In the genomic region with DNA sequence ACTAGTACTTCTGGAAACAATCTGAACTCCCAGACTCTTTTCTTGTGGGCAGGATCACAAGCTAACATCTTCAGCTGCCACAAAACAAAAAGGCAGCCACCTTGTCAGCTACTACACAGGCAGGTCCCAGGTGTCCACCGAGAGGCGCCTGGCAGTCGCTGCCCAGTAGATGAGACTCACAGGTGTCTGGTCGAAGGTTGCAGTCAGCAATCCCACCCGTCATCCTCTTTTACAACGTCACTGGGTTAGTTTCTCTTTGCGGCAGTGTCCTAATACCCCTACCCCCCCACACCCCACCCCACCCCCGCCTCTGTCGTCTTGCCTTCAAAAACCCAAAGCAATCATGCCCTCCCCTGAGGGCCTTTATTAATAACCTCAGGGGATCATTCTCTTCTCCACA, we compare ENCODE assay signal across 8 mouse cellular contexts. TPM values are rescaled to one million over a fixed set of nuclear protein-coding genes. Genes with fewer than 3 reads are reported as not detected.
A peak's percentile ranks its signal among the peaks of the same experiment; 100 is the strongest.
DNase-seq lines count a peak whose midpoint lies in the region; ATAC-seq and TF ChIP-seq lines count a peak whose summit lies in the region.

No protein-coding gene starts in this region.

- TF ChIP-seq CTCF in small intestine, adult 2 months (IDR thresholded peaks at IDR 0.05; ENCODE audit: extremely low read depth, insufficient read length, insufficient replicate concordance, low read depth, low read length): no peak

- peak overlapping the region; percentile 92 for H3K4me2 ChIP-seq in liver, embryonic 13.5 days

- ATAC-seq in liver, embryonic 13.5 days (ENCODE audit: low read depth): no peak

- H3K9me3 ChIP-seq in heart, embryonic 10.5 days: no peaks in the 10 kb centered on the region
- no peaks in the 10 kb centered on the region for H3K9me3 ChIP-seq in hindbrain, embryonic 10.5 days
- H3K9me3 ChIP-seq in liver, embryonic 13.5 days (replicated peaks): no peaks in the 10 kb centered on the region

- no peaks in the 10 kb centered on the region for H3K36me3 ChIP-seq in heart, embryonic 10.5 days
- no peaks in the 10 kb centered on the region for H3K36me3 ChIP-seq in hindbrain, embryonic 10.5 days
- 0 out of 2 replicates have a peak, but pooled peaks cover 4% of the 10 kb centered on the region for H3K36me3 ChIP-seq in liver, embryonic 13.5 days
- H3K36me3 ChIP-seq in small intestine, adult 2 months (ENCODE audit: control insufficient read depth, insufficient read depth, low read length): peaks cover 5% of the 10 kb centered on the region

- H3K27ac ChIP-seq in heart, embryonic 10.5 days: peak overlapping the region; percentile 96
- peak overlapping the region; percentile 92 for H3K27ac ChIP-seq in hindbrain, embryonic 10.5 days
- peak overlapping the region; percentile 82; the same call in 1 of the 2 replicates for H3K27ac ChIP-seq in liver, embryonic 13.5 days
- H3K27ac ChIP-seq in small intestine, adult 2 months (ENCODE audit: insufficient read depth, low read depth, low read length): peak overlapping the region; percentile 98

- H3K9ac ChIP-seq in liver, embryonic 13.5 days: peak overlapping the region; percentile 84

- DNase-seq in heart, embryonic 10.5 days (ENCODE audit: low spot score): no peak
- no peak for DNase-seq in heart, postnatal 4 days
- peak; percentile 60 for DNase-seq in cerebellum, adult 9-11 months
- DNase-seq in hindbrain, embryonic 10.5 days (ENCODE audit: low spot score): no peak
- DNase-seq in liver, embryonic 13.5 days: no peak
- no peak for DNase-seq in gastrocnemius, postnatal 4 days (ENCODE audit: low spot score in 2 of 2)
- DNase-seq in right cerebral cortex, postnatal 14 days: no peak

- TF ChIP-seq POLR2A in small intestine, adult 2 months (IDR thresholded peaks at IDR 0.05; ENCODE audit: low read depth, low read length): no peak

- 19% methylated on average over 9 of the region's 9 CpGs for WGBS in heart, embryonic 10.5 days
- 34% methylated on average over 9 of the region's 9 CpGs for WGBS in hindbrain, embryonic 10.5 days
- 26% methylated on average over 9 of the region's 9 CpGs for WGBS in liver, embryonic 13.5 days (ENCODE audit: insufficient replicate concordance)
- WGBS in small intestine, adult 2 months: 7% methylated on average over 9 of the region's 9 CpGs

- no peaks in the 10 kb centered on the region for H3K27me3 ChIP-seq in heart, embryonic 10.5 days (ENCODE audit: insufficient read depth, poor library complexity, severe bottlenecking)
- no peaks in the 10 kb centered on the region for H3K27me3 ChIP-seq in hindbrain, embryonic 10.5 days (ENCODE audit: insufficient read depth, poor library complexity, severe bottlenecking)
- no peaks in the 10 kb centered on the region for H3K27me3 ChIP-seq in liver, embryonic 13.5 days
- no peaks in the 10 kb centered on the region for H3K27me3 ChIP-seq in small intestine, adult 2 months (ENCODE audit: control insufficient read depth, insufficient read depth, low read length)

- H3K4me1 ChIP-seq in heart, embryonic 10.5 days: peaks cover 11% of the 10 kb centered on the region; the same call in 1 of the 2 replicates
- peaks cover 11% of the 10 kb centered on the region for H3K4me1 ChIP-seq in hindbrain, embryonic 10.5 days (replicated peaks)
- peaks cover 27% of the 10 kb centered on the region for H3K4me1 ChIP-seq in liver, embryonic 13.5 days (replicated peaks)
- no peaks in the 10 kb centered on the region for H3K4me1 ChIP-seq in small intestine, adult 2 months (ENCODE audit: control insufficient read depth, insufficient read depth, insufficient read length, low read length)

- peak overlapping the region; percentile 84 for H3K4me3 ChIP-seq in heart, embryonic 10.5 days
- H3K4me3 ChIP-seq in hindbrain, embryonic 10.5 days: peak overlapping the region; percentile 89
- H3K4me3 ChIP-seq in liver, embryonic 13.5 days (replicated peaks): peak overlapping the region; percentile 88
- peak overlapping the region; percentile 71 for H3K4me3 ChIP-seq in small intestine, adult 2 months (ENCODE audit: low read depth, low read length)

RNA-seq across cellular contexts. Expression of a gene that starts 0.8 kb away (rescaled TPM):
- 5.1 and 7.4 TPM in 2 replicates for polyA plus RNA-seq in heart, embryonic 10.5 days (2016; fragmentation: Nextera tagmentation; extraction: Ambion mirVana)
- 1 to 10 TPM; 2.8 to 2.9 TPM for total RNA-seq in heart, postnatal 4 days (2021)
- polyA plus RNA-seq in hindbrain, embryonic 10.5 days (2016; fragmentation: Nextera tagmentation; extraction: Ambion mirVana): 8.4 and 10.7 TPM in 2 replicates
- 4.3 and 5.4 TPM in 2 replicates for polyA plus RNA-seq in liver, embryonic 13.5 days (2015; fragmentation: Nextera tagmentation; extraction: Ambion mirVana)
- 4.2 and 11.0 TPM in 2 replicates for polyA plus RNA-seq in small intestine, adult 2 months (2012; rRNA removed)
- 1 to 10 TPM; 2.0 to 2.9 TPM for total RNA-seq in gastrocnemius, postnatal 4 days (2021)

RNA-seq across cellular contexts. Expression of a gene that starts 21.7 kb away (rescaled TPM):
- polyA plus RNA-seq in heart, embryonic 10.5 days (2016; fragmentation: Nextera tagmentation; extraction: Ambion mirVana): 155 and 217 TPM in 2 replicates
- total RNA-seq in heart, postnatal 4 days (2021): 10 to 100 TPM; 54.4 to 60.3 TPM
- 171 and 215 TPM in 2 replicates for polyA plus RNA-seq in hindbrain, embryonic 10.5 days (2016; fragmentation: Nextera tagmentation; extraction: Ambion mirVana)
- polyA plus RNA-seq in liver, embryonic 13.5 days (2015; fragmentation: Nextera tagmentation; extraction: Ambion mirVana): 113 and 136 TPM in 2 replicates
- polyA plus RNA-seq in small intestine, adult 2 months (2012; rRNA removed): 0.20 and 0.25 TPM in 2 replicates
- total RNA-seq in gastrocnemius, postnatal 4 days (2021): 10 to 100 TPM; 59.8 to 67.7 TPM

RNA-seq across cellular contexts. Expression of a gene that starts 34.5 kb away (rescaled TPM):
- polyA plus RNA-seq in heart, embryonic 10.5 days (2016; fragmentation: Nextera tagmentation; extraction: Ambion mirVana): 0.91 and 2.9 TPM in 2 replicates
- not detected for total RNA-seq in heart, postnatal 4 days (2021)
- 4.6 and 4.9 TPM in 2 replicates for polyA plus RNA-seq in hindbrain, embryonic 10.5 days (2016; fragmentation: Nextera tagmentation; extraction: Ambion mirVana)
- polyA plus RNA-seq in liver, embryonic 13.5 days (2015; fragmentation: Nextera tagmentation; extraction: Ambion mirVana): 0.06 TPM in 1 of 2 replicates, not detected in the other
- polyA plus RNA-seq in small intestine, adult 2 months (2012; rRNA removed): 0.09 and 0.15 TPM in 2 replicates
- 1 to 10 TPM; 3.4 to 4.7 TPM for total RNA-seq in gastrocnemius, postnatal 4 days (2021)

RNA-seq across cellular contexts. Expression of a gene that starts 57.9 kb away (rescaled TPM):
- polyA plus RNA-seq in heart, embryonic 10.5 days (2016; fragmentation: Nextera tagmentation; extraction: Ambion mirVana): 6.2 and 8.2 TPM in 2 replicates
- total RNA-seq in heart, postnatal 4 days (2021): 1 to 10 TPM; 1.9 to 2.9 TPM
- polyA plus RNA-seq in hindbrain, embryonic 10.5 days (2016; fragmentation: Nextera tagmentation; extraction: Ambion mirVana): 24.4 and 27.4 TPM in 2 replicates
- 2.1 and 2.6 TPM in 2 replicates for polyA plus RNA-seq in liver, embryonic 13.5 days (2015; fragmentation: Nextera tagmentation; extraction: Ambion mirVana)
- 0.89 and 1.5 TPM in 2 replicates for polyA plus RNA-seq in small intestine, adult 2 months (2012; rRNA removed)
- 1 to 10 TPM; 3.4 to 3.9 TPM for total RNA-seq in gastrocnemius, postnatal 4 days (2021)

Comparison
In these comparisons a context has a peak if more than half of its experiments do, and no peak if none do; other contexts are left out.
1. RNA of a gene that starts 21.7 kb away (polyA plus RNA-seq): 155 to 217 TPM in heart, embryonic 10.5 days, 171 to 215 TPM in hindbrain, embryonic 10.5 days and 113 to 136 TPM in liver, embryonic 13.5 days; 0.20 to 0.25 TPM in small intestine, adult 2 months; every median in the first group is over 10 times any median in the second.
2. Peak in every context shown above with its lines, with median percentiles within 50 percentile points of each other: H3K27ac ChIP-seq and H3K4me3 ChIP-seq.